Mouse (Mus musculus) ES-E14 (cell line): ENCODE data around the gene Birc6. TPM values are rescaled to one million over a fixed set of nuclear protein-coding genes. Genes with fewer than 3 reads are reported as not detected.

Experiments used
- DNase-seq: peaks from one replicate; pipeline ENCODE4 v3.0.0-alpha.2; 2013; ENCODE audit warnings: low read depth, low spot score
- H3K27ac ChIP-seq: 2 replicates; pipeline ENCODE4 v1.5.1; 2012; ENCODE audit warnings: low read depth, mild to moderate bottlenecking, low read length, moderate library complexity, mixed read lengths; ENCODE audit not compliant: poor library complexity, insufficient read depth, severe bottlenecking
- H3K36me3 ChIP-seq: 2 replicates; pipeline ENCODE4 v1.6.1; 2012; ENCODE audit warnings: mild to moderate bottlenecking, low read length, moderate library complexity, mixed read lengths; ENCODE audit not compliant: control insufficient read depth, poor library complexity, insufficient read depth, severe bottlenecking
- H3K4me1 ChIP-seq, 2 experiments: fragments of 150-350 bp in 1 of 2; sonication (generic) in 1 of 2; 2 replicates each; pipeline ENCODE4 v1.6.1; 2012; ENCODE audit warnings: low read length in 2 of 2, mild to moderate bottlenecking in 1 of 2, mixed read lengths in 1 of 2; ENCODE audit not compliant: control insufficient read depth in 2 of 2, insufficient read depth in 2 of 2, poor library complexity in 1 of 2
- H3K4me3 ChIP-seq, 2 experiments: fragments of 150-350 bp in 1 of 2; sonication (generic) in 1 of 2; 2 replicates each; pipeline ENCODE4 v1.5.1; 2012; ENCODE audit warnings: low read length in 2 of 2, low read depth in 1 of 2, mild to moderate bottlenecking in 1 of 2, mixed read lengths in 1 of 2; ENCODE audit not compliant: insufficient read depth in 1 of 2, poor library complexity in 1 of 2, severe bottlenecking in 1 of 2
- H3K9ac ChIP-seq: 2 replicates; pipeline ENCODE4 v1.6.1; 2012; ENCODE audit warnings: low read depth, mild to moderate bottlenecking, low read length, mixed read lengths; ENCODE audit not compliant: poor library complexity, insufficient read depth, severe bottlenecking
- H3K9me3 ChIP-seq: fragments of 150-350 bp; sonication (generic); 2 replicates; pipeline ENCODE4 v1.6.1; 2012; ENCODE audit warnings: low read depth, mild to moderate bottlenecking, low read length; ENCODE audit not compliant: control insufficient read depth, insufficient read depth
- CHD2 ChIP-seq: IDR thresholded peaks from 2 replicates; pipeline ENCODE4 v1.6.1; 2014; ENCODE audit warnings: mild to moderate bottlenecking, low read depth, low read length, inconsistent platforms
- HCFC1 ChIP-seq: IDR thresholded peaks from 2 replicates; pipeline ENCODE4 v1.6.1; 2012; ENCODE audit warnings: low read length, inconsistent platforms, borderline replicate concordance; ENCODE audit not compliant: insufficient read depth
- MAFK ChIP-seq: IDR thresholded peaks from 2 replicates; pipeline ENCODE4 v1.6.1; 2014; ENCODE audit warnings: mild to moderate bottlenecking, low read depth, low read length, inconsistent platforms; ENCODE audit not compliant: insufficient read depth
- ZC3H11A ChIP-seq: IDR thresholded peaks from 2 replicates; pipeline ENCODE4 v1.6.1; 2012; ENCODE audit warnings: low read depth, mild to moderate bottlenecking, inconsistent platforms, low read length, borderline replicate concordance
- ZNF384 ChIP-seq: IDR thresholded peaks from 2 replicates; pipeline ENCODE4 v1.6.1; 2012; ENCODE audit warnings: low read depth, low read length, inconsistent platforms
- in situ Hi-C, 2 experiments: fragments of 600-800 bp; cut with MboI; formaldehyde crosslinking; loops; one replicate each; pipeline ENCODE4 v1.15.1; 2025; ENCODE audit warnings: low sequenced_read_pairs in 2 of 2, inconsistent platforms in 1 of 2; ENCODE audit not compliant: unreplicated experiment in 2 of 2
- total RNA-seq: library from RNA; depleted of rRNA; stranded (reverse); fragments of 300-350 nt; gene quantifications from 2 replicates; pipeline ENCODE4 v1.2.3, GENCODE M21; 2012; rRNA removed

Gene Birc6
- total RNA-seq: 122 and 125 TPM in 2 replicates

DNA sequence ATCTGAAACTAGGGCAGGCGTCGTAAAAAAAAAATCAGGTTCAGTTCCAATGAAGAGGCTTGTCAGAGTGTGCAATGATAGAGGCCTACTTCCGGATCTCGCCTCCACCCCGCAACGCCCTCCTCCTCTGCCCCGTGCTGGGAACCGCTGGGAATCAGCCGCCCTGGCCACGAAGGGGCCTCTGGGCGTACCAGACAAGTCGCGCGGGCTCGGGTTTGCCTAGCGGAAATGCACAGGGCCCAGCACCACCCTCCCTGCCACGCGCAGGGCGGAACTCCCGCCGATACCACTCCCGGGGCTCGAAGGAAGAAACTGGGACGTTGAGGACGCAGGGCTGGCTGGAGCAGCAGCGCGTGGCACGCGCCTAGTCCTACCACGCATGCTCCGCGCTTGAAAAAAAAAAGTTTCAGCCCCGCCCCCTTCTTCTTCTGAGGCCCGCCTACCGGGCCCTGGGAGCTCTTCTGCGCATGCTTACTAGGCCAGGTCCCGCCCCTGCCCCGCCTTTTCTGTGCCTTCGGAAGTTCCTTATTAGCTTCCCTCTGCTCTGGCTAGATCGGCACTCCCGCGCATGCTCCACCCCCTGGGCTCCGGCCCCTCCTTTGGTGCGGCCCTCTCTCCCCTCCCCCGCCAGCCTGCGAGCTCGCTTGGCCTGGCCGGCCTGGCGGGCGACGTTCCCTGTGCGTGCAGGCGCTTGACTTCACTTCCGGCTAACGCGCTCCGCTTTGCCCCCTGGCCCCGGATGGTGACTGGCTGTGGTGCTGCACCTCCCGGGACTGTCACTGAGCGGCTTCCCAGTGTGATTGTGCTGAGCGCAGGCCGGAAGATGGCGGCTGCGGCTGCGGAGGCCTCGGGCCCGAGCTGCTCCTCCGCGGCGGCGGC, at the start of gene Birc6:
TSS of gene Birc6 (plus strand) at position 567 of the 879 bp plus-strand sequence.
- in situ Hi-C loops: no loop called here
- peak; percentile 99 for DNase-seq

DNA sequence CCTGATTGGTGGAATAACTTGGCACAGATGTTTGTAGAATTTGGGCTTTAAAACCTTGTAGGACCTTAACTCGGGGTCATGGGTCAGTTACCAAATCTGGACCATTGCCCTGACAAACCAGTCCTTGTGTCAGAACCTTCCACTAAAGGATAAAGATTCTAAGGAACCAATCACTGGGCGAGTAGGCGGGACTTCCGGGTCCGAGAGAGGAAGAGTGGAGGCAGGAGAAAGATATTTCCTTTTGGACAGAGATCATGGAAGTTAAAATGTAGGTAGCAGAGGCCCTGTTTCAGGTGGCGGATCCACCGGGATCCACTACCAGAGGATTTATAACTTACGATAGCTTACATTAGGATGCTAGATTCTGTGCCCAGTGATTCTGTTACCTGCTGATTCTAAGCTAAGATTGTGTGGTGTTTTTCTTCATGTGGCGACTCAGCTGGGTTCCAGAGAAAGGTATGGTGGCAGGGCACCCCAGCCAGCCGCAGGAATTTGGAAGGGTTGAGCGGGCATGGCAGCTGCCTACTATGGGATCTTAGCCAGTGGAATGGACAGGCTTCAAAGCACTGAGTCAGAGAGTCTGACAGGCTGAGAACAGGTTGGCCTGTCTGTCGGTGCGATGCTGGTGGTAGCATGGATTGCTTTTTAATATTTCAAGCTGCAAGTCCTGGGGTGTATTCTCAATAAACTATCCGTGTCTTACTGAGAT, 47.6 kb upstream of the Birc6 start:
- Histone ChIP-seq H3K4me3 (no peak overlapping the region), H3K9ac (no peak overlapping the region), H3K27ac (no peak overlapping the region), H3K9me3 (no peaks in the 10 kb centered on the region; the same call in 1 of the 2 replicates), H3K36me3 (no peaks in the 10 kb centered on the region), H3K4me1 (peaks cover 3% of the 10 kb centered on the region in 2 experiments; a peak in 2 of 4 replicates)
- no peak for DNase-seq
- TF ChIP-seq ZC3H11A (no peak), ZNF384 (no peak), MAFK (no peak), HCFC1 (no peak), CHD2 (no peak)
- in situ Hi-C loops: no loop called here

More for the DNA sequence above, at the start of gene Birc6:
- H3K9me3 ChIP-seq: no peaks in the 10 kb centered on the region
- TF ChIP-seq HCFC1 (peak; percentile 89), ZNF384 (peak; percentile 97), MAFK (no peak)
- H3K36me3 ChIP-seq: no peaks in the 10 kb centered on the region
- peaks cover 2% of the 10 kb centered on the region in 2 experiments; a peak in 2 of 4 replicates for H3K4me1 ChIP-seq
- H3K27ac ChIP-seq: peak within 1 kb of the TSS; percentile 93
- H3K4me3 ChIP-seq: peak within 1 kb of the TSS; percentile 95 to 98
- H3K9ac ChIP-seq: peak within 1 kb of the TSS; percentile 95

DNA sequence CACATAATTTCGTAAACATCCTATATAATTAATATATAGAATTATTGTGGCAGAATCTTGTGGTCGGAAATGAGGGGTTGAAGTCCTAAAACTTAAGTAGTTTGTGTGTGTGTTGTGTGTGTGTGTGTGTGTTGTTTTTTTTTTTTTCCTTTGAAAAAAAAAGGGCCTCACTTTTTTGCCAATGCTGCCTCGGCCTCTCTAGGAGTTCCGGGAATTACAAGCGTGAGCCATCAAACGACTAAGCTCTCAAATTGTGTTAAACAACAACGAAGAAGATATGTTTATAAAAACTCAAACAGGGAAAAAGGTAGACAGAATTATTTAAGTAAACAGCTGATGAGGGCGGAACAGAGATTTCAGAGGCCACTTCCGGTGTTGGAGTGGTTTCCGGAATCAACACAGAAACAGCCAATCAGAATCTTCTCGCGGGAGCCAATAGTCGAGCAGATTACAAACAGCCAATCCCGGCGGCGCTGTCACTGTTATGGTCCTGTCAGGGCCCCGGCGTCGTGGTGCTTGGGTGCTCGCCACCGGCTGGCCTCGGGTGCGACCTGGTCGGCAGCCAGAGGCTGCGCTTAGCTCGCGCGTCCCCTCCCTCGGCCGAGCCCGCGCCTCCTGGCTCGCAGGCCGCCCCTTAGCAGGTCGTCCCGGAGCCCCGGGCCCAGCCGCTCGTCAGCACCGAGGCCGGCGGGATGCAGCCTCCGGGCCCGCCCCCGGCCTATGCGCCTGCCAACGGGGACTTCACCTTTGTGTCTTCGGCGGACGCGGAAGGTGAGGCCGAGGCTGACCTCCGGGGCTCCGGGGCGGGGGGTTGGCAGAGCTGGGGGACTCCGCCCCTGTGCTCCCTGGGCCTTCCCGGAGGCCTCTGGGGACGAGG, 38.8 kb upstream of the Birc6 start, which contains the start of gene Yipf4:
TSS of gene Yipf4 (plus strand) at position 470 of the 877 bp plus-strand sequence.
- H3K9me3 ChIP-seq: no peaks in the 10 kb centered on the region
- peaks cover under 1% of the 10 kb centered on the region; the same call in 1 of the 2 replicates for H3K36me3 ChIP-seq
- DNase-seq: peak; percentile 88
- H3K9ac ChIP-seq: peak within 1 kb of the TSS; percentile 74
- no peak for TF ChIP-seq ZC3H11A
- TF ChIP-seq CHD2: peak; percentile 56; the same call in 1 of the 2 replicates
- no peak for TF ChIP-seq MAFK
- TF ChIP-seq ZNF384: no peak
- TF ChIP-seq HCFC1: no peak; the same call in 1 of the 2 replicates
- H3K27ac ChIP-seq: no peak within 1 kb of the TSS
- H3K4me3 ChIP-seq: peak within 1 kb of the TSS; percentile 77 to 90
- no peaks in the 10 kb centered on the region for H3K4me1 ChIP-seq
- in situ Hi-C loops: no loop called here

DNA sequence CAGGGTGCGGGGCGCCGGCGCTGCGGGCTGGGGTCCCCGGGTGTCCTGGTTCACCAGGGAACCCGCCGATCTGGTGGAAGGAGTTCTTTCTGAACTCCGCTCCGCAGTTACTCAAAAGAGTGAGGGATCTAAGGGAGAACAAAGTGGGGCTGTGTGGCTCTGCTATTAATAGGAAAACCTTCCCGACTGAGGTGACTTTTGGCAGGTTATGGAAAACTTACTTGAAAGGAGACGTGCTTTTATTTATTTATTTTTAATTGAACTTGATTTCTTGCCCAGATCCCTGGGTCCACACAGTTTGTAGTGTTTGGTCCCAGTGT, 38.2 kb upstream of the Birc6 start:
- Histone ChIP-seq H3K27ac (no peak overlapping the region), H3K9ac (peak overlapping the region; percentile 74), H3K4me1 (no peaks in the 10 kb centered on the region), H3K9me3 (no peaks in the 10 kb centered on the region), H3K4me3 (peak overlapping the region; percentile 77 to 90), H3K36me3 (peaks cover 3% of the 10 kb centered on the region; the same call in 1 of the 2 replicates)
- DNase-seq: no peak
- no peak for TF ChIP-seq MAFK
- no peak for TF ChIP-seq CHD2
- in situ Hi-C loops: no loop called here
